Mouse (Mus musculus) liver (tissue): ENCODE results near the gene Gimap4.

Experiments
- DNase-seq: peaks from one replicate; pipeline ENCODE4 v3.0.0-alpha.2; 2020; ENCODE audit warnings: mixed read lengths

The Gimap4 gene

DNA sequence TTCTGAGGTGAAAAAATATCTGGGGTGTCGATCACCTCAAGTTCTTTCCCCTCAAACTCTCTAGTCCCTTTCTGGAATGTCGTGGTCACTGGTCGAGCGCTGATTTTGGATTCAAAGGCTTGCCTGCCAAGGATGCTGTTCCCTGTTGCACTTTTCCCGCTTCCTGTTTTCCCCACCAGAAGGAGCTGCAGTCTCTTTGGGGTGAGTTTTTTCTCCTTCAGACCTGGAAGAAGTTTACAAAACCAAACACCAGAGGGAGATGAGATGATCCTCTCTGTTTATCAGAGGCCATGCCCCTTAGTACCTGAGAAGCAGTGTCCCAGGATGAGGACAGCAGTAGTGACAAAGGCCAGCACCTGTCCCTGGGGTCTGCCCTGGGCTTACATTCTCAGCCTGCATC is 18.3 kb downstream of the Gimap4 start:
- no peak for DNase-seq

DNA sequence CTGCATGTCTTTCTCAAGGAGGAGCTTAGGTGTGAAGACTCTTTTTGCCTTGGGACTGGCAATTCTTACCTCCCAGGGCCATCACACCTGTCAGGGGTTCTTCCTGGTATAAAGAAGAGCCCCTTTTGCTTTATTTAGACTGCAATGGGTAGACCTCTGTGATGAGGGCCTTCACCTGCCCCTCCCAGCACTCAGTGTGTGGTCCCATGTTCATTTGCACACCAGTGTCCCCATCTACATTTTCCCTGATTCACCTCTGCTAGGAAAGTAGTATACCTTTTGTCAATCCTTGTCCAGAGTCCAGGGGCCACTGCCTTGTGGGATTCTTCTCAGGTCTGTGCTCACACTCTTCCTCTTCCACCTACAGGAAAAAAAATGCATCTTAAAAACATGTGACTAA is 19.8 kb downstream of the Gimap4 start:
- no peak for DNase-seq

DNA sequence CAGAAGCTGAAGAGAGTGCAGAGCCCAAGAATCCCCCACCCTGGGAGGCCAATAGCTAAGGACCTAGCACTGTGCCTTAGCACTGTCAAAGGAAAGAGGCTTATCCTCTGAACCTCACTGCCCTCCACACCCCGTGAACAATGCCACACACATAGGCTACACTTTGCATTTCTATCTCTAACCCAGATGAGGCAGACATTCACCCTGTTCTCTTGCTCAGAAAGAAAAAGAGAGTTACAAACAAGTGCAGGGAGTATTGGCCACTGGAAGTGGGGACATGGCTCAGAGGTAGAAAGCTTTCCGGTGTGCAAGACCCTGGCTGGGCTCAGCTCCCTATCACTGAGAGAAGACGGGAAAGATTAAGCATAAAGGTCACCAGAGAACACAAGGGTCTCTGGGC is 21.8 kb downstream of the Gimap4 start:
- DNase-seq, result no peak

DNA sequence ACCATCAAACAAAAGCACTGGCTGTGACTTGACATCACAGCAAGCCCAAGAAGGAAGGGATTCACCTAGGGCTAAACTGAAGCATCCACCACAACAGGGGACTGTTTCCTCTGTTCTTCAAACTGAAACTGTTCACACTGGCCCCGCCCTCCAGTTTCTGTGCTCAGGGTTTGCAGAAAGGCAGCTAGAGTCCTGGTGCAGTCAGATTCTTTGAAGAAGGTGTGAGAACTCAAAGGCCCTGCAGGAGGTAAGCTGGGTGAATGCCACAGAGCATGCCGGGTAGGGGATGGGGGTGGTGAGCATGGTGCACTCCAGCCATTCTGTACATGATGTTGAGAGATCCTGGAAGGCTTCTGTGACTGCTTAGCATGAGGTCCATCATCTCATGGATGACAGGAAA is 34.1 kb downstream of the Gimap4 start, which contains the start of the genes Gm28053 and Gimap7:
Gene Gm28053 (plus strand): TSS at position 153 of the 400 bp plus-strand sequence.
Gene Gimap7 (plus strand): TSS at position 167 of the 400 bp plus-strand sequence.
- no peak for DNase-seq

DNA sequence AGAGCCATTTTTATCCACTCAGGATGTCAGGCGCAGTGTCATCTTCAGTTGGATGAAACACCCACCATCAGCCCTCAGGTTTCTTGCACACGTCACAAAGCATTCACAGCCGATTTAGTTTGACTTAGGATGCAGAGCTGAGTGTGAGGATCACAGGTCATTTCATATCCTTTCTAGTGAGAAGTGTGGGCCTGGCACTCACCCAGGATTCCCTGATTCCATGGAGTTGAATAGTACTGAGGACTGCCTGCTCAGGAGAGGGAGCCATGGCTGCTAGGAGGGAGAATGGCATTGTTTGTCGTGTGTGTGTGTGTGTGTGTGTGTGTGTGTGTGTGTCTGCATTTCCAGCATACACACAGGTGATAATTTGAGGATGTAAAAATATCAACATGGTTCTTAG is 36.0 kb downstream of the Gimap4 start:
- no peak for DNase-seq

DNA sequence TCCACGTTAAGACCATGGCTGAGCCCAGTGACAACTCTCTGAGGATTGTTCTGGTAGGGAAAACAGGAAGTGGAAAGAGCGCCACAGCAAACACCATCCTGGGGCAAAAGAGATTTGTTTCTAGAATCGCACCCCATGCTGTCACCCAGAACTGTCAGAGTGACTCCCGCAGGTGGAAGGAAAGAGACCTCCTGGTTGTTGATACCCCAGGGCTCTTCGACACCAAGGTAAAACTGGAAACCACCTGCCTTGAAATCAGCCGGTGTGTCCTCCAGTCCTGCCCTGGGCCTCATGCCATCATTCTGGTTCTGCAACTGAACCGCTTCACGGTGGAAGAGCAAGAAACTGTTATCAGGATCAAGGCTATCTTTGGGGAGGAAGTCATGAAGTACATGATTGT is 39.1 kb downstream of the Gimap4 start:
- no peak for DNase-seq

DNA sequence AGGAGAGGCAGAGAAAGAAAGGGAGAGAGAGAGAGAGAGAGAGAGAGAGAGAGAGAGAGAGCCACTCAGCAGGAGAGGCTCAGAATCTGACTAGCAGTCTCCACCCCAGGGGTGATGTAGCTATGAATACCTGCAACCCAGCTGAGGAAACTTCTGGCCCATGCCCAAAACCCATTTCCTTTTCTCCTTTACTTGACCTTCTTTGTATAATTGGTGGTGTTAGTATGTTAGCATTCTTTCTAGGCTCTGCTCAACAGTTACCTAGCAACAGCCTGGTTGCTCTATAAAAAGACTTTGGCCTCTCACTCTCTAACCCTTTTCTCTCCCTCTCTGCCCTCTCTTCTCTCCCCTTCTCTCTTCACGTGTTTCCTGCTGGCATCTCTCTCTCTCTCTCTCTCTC is 41.1 kb downstream of the Gimap4 start:
- no peak for DNase-seq

DNA sequence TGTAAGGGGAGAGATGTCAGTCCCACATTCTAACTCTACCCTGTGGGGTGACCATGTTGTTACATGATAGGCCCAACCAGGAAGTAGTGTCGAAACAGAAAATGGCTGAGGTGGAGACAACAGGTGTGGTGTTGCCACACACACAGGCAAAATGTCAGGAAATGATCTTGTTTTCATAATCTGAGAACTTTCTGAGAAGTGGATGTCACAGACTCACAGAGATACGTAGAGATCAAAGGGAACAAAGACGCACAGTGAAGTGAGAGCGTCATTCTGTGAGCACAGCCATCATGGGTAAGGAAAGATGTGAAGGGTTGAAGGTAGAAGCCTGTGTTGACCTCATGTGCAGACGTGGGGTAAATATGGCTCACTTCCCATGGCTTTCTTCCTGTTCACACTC is 43.4 kb downstream of the Gimap4 start:
- no peak for DNase-seq

DNA sequence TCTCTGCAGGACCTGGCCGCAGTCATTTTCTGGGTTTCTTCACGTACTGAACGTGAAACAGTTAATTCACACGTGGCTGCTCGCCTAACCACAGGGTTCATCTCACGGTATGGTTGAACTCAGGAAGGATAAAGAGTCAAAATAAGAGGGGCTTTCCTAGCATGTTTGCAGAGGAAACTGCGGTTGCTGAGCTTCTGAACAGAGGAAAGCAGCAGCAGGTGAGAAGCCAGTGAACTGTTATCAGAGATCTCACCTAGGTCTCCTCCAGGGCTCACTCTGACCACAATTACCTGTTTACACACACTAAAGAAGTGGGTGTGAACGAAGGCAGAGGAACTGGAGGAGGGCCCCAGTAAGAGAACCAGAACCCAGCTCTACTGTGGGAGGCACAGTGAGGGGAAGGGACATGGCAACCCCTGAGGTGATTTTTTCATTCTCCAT is 48.5 kb downstream of the Gimap4 start:
- DNase-seq, result no peak

DNA sequence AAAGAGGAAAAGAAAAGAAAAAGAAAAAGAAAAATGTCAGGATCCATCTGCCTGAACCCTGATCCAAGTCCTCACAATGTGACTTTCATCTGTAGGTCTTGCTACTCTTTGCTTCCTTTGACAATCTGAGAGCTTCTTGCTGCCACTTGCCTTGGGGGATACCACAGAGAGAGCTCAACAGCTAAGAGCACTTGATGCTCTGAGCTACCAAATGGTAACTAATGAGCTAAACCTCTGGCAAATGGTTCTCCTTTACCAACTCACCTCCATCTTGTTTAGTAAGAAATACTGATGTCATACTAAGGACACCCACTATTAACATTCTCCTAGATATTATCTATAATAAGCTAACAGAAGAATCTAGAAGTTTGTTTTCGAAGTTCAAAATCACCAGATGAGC is 49.3 kb downstream of the Gimap4 start:
- no peak for DNase-seq

DNA sequence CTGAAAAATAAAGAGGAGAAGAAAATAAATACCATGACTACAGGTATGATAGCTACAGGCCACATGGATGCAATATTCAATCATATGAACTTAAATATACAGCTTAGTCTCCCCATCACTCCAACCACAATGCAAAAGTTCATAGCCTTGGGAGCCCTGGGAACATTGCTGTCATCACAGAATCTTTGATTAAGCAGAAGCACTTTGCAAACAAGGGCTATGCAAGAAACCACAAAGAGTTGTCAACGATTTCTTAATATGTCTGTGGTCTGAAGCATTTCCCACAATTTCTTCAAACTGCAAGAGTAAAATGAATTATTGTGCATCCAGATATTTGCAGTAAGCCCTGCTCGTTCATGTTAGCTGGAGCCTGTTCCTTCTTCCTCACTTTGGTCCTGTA is 52.7 kb downstream of the Gimap4 start:
- DNase-seq, result no peak

DNA sequence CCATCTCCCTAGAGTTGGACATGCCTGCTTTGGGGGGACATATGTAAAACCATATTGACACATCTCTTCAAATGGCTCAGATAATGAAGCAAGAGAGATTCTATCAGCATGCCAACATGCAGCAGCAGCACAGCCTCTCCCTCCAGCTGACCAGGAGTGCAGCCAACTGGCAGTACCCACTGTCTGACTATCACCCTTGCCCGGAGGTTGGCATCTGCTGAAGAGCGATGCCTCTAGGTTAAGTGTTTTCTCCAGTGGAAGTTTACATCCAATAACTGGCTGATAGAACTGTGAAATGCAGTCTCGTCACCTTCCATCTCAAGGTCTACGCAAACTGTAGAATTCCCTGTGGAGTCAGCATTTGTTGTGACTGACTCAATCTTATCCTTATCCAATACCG is 53.3 kb downstream of the Gimap4 start:
- DNase-seq, result no peak

DNA sequence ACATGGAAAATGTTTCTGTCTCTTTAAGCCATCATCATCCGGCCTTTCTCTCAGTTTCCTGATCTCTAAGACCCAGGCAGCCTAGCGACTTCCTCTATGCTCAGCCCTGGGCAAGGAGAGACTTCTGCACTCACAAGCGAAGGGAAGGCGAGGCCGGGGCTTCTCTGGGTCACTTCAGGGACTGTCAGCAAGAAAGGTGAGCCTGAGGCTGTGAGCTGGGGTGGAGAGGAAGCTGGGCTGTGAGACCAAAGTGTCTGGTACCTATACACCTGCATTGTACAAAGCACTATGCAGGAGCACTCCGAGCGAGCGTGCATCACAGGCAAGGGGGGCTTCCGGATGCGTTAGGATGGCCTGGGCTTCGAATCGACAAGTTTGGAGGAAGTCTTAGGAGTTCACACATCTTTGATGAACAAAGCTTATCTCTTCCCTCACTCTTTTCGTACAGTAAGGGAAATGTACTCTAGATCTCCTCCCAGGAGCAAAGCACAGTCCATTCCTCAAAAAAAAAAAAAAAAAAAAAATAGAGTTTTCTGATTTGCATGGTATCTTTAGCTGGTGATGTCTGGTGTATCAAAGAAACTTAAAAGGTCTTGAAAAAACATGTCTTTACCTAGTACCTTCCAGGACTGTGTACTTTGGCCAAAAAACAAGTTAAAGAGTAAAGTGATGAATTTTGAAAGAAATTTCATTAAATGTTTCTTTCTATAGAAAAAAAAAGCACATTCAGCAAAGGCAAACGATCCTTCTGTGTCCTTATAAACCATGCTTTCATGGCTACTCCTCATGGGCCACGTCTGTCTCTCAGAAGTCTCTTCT is 54.8 kb downstream of the Gimap4 start, which contains the start of gene Gimap1:
Gene Gimap1 (plus strand): TSS at position 94 of the 819 bp plus-strand sequence.
- no peak for DNase-seq

DNA sequence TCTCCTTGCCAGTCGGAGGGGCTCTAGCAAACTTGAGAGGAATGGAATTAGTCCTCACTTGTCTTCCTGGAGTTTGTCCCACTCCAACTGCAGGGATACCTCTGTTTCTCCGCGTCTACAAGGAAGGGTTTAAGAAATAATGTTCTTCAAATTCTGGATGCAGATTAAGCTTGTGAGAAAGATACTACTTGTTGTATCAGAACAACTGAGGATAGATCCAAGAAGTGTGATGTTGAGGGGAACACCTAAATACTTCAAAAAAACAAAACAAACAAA is 55.4 kb downstream of the Gimap4 start:
- no peak for DNase-seq

DNA sequence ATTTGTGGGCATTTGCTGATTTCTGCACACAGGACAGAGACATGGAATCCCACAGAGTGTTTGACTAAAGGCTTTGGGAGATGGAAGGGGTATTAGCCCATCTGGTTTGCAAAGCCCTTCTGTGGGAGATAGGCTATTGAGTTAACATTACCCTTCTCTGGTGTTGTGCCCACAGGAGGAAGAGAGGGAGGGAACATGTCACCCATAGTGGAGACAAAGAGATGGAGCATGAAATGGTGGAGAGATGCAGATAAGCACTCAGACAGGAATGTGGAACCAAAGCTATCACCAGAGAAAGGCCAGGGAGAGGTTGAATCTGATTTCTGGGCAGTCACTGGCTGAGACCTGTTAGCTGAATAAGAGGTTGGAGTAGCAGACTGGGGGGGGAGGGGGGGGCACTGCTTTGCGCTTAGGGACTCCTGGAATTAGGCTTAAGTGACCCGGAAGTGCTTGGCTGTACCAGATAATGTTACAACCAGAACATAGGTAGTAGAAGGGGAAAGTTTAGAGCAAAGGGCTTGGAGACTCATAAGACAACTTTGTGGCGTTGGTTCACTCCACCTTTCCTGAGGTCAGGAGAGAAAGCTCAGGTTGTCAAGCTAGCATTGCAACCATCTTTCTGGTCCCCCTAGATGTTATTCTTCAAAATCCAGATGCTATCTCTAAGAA is 56.3 kb downstream of the Gimap4 start:
- DNase-seq, result no peak

DNA sequence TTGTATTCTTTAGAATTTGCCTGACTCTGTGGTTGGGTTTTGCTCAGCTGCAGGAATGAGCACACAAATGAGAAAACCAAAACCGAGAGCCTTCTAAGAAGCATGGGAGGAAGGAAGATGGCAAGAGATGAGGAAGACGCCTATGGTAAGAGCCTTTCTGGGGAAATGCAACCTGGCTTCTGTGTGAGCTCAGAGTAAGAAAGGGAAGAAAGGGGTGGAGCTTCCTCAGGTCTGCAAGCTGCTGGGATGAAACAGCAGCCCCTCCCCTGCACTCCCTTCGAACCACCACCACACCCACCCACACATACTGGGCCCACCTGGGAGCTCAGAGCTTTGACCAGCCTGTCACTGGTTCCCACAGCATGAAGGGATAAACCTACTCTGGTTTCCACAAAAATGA is 56.9 kb downstream of the Gimap4 start:
- DNase-seq, result no peak
